Mouse (Mus musculus) stomach, embryonic 15.5 days (tissue): Measurements from ENCODE around the gene Phrf1. TPM values are rescaled to one million over a fixed set of nuclear protein-coding genes. Genes with fewer than 3 reads are reported as not detected.

Experiments used
- ATAC-seq: fragments of 200-750 bp; cut with Nextera tagmentation; 2 replicates; pipeline ENCODE4 v1.8.0; 2017; ENCODE audit warnings: low read depth, moderate number of reproducible peaks, moderate TSS enrichment; ENCODE audit not compliant: insufficient read depth, low FRiP score
- H3K27ac ChIP-seq: fragments of 300-500 bp; sonication (generic); 2 replicates; pipeline ENCODE4 v1.5.1; 2015; ENCODE audit warnings: mild to moderate bottlenecking, inconsistent platforms
- H3K27me3 ChIP-seq: fragments of 300-500 bp; sonication (generic); replicated peaks from 2 replicates; pipeline ENCODE4 v1.6.1; 2015; ENCODE audit warnings: inconsistent platforms
- H3K36me3 ChIP-seq: fragments of 300-500 bp; sonication (generic); 2 replicates; pipeline ENCODE4 v1.6.1; 2015; ENCODE audit warnings: inconsistent platforms
- H3K4me1 ChIP-seq: fragments of 300-500 bp; sonication (generic); 2 replicates; pipeline ENCODE4 v1.6.1; 2015; ENCODE audit warnings: inconsistent platforms
- H3K4me2 ChIP-seq: fragments of 300-500 bp; sonication (generic); 2 replicates; pipeline ENCODE4 v1.6.1; 2015; ENCODE audit warnings: mild to moderate bottlenecking, inconsistent platforms
- H3K4me3 ChIP-seq: fragments of 300-500 bp; sonication (generic); replicated peaks from 2 replicates; pipeline ENCODE4 v1.5.1; 2015; ENCODE audit warnings: inconsistent platforms
- H3K9ac ChIP-seq: fragments of 300-500 bp; sonication (generic); 2 replicates; pipeline ENCODE4 v1.6.1; 2015; ENCODE audit warnings: inconsistent platforms
- H3K9me3 ChIP-seq: fragments of 300-500 bp; sonication (generic); 2 replicates; pipeline ENCODE4 v1.6.1; 2016; ENCODE audit warnings: inconsistent platforms
- WGBS: fragments of 180-500 bp; shearing (Covaris S2); methylation state at CpG from one replicate; pipeline ENCODE4 v1.1.7; 2015; 5-methylcytosine and 5-hydroxymethylcytosine counted together
- polyA plus RNA-seq: library from polyadenylated mRNA; unstranded; fragments of >200 nt; fragmentation: Nextera tagmentation; extraction: Ambion mirVana; gene quantifications from 2 replicates; pipeline ENCODE4 v1.2.1, GENCODE M21; 2015

Gene Phrf1
- polyA plus RNA-seq, 1 experiment from 2014 or later = 58.8 TPM

- Histone ChIP-seq H3K4me3 (no peak overlapping the region; the same call in 1 of the 2 replicates), H3K9me3 (no peaks in the 10 kb centered on the region)
- WGBS = 84% methylated on average over 2 of the region's 2 CpGs
Measured at GRCm38 (mm10) chr7:141195754-141196153, 32.8 kb upstream of the Phrf1 start.

GRCm38 (mm10) chr7:141196619-141197282 lies 31.8 kb upstream of the Phrf1 start:
- 87% methylated on average over 8 of the region's 8 CpGs for WGBS
- no peak overlapping the region for H3K27ac ChIP-seq

More at GRCm38 (mm10) chr7:141195754-141196153, 32.8 kb upstream of the Phrf1 start:
- Histone ChIP-seq H3K27me3 (no peaks in the 10 kb centered on the region), H3K4me1 (peaks cover 25% of the 10 kb centered on the region), H3K9ac (no peak overlapping the region), H3K4me2 (no peak overlapping the region), H3K36me3 (peaks cover 15% of the 10 kb centered on the region), H3K27ac (no peak overlapping the region)
- ATAC-seq = no peak

GRCm38 (mm10) chr7:141198121-141198520 lies 30.5 kb upstream of the Phrf1 start:
- Histone ChIP-seq H3K4me2 (no peak overlapping the region), H3K36me3 (no peaks in the 10 kb centered on the region), H3K9ac (no peak overlapping the region), H3K4me1 (peaks cover 11% of the 10 kb centered on the region), H3K4me3 (no peak overlapping the region), H3K27me3 (no peaks in the 10 kb centered on the region), H3K27ac (no peak overlapping the region), H3K9me3 (no peaks in the 10 kb centered on the region)
- ATAC-seq = no peak
- WGBS = 92% methylated on average over 4 of the region's 4 CpGs

More at GRCm38 (mm10) chr7:141196619-141197282, 31.8 kb upstream of the Phrf1 start:
- Histone ChIP-seq H3K27me3 (no peaks in the 10 kb centered on the region), H3K36me3 (0 out of 2 replicates have a peak, but pooled peaks cover 5% of the 10 kb centered on the region), H3K9me3 (no peaks in the 10 kb centered on the region), H3K9ac (no peak overlapping the region), H3K4me2 (no peak overlapping the region), H3K4me3 (no peak overlapping the region), H3K4me1 (peaks cover 24% of the 10 kb centered on the region)
- no peak for ATAC-seq

- H3K4me3 ChIP-seq = no peak overlapping the region
- no peaks in the 10 kb centered on the region for H3K9me3 ChIP-seq
- ATAC-seq = no peak
- no peaks in the 10 kb centered on the region for H3K4me1 ChIP-seq
- H3K4me2 ChIP-seq = no peak overlapping the region
- 85% methylated on average over 3 of the region's 3 CpGs for WGBS
- no peak overlapping the region for H3K27ac ChIP-seq
- no peaks in the 10 kb centered on the region for H3K36me3 ChIP-seq
- no peaks in the 10 kb centered on the region for H3K27me3 ChIP-seq
- H3K9ac ChIP-seq = no peak overlapping the region
Measured at GRCm38 (mm10) chr7:141204546-141204945, 24.0 kb upstream of the Phrf1 start.

GRCm38 (mm10) chr7:141205504-141205903 lies 23.1 kb upstream of the Phrf1 start:
- Histone ChIP-seq H3K4me2 (no peak overlapping the region), H3K36me3 (no peaks in the 10 kb centered on the region), H3K27ac (no peak overlapping the region), H3K27me3 (no peaks in the 10 kb centered on the region), H3K4me1 (no peaks in the 10 kb centered on the region; the same call in 1 of the 2 replicates), H3K9ac (no peak overlapping the region), H3K9me3 (no peaks in the 10 kb centered on the region), H3K4me3 (no peak overlapping the region)
- 93% methylated on average over 5 of the region's 5 CpGs for WGBS
- no peak for ATAC-seq

- Histone ChIP-seq H3K9ac (no peak overlapping the region), H3K27ac (no peak overlapping the region), H3K4me3 (no peak overlapping the region), H3K4me1 (no peaks in the 10 kb centered on the region; the same call in 1 of the 2 replicates), H3K4me2 (no peak overlapping the region), H3K36me3 (no peaks in the 10 kb centered on the region), H3K9me3 (no peaks in the 10 kb centered on the region), H3K27me3 (no peaks in the 10 kb centered on the region)
- WGBS = 89% methylated on average over 18 of the region's 18 CpGs
- no peak for ATAC-seq
Measured at GRCm38 (mm10) chr7:141206182-141206937, 22.2 kb upstream of the Phrf1 start.

- H3K36me3 ChIP-seq = no peaks in the 10 kb centered on the region
- no peak overlapping the region for H3K27ac ChIP-seq
- peaks cover 5% of the 10 kb centered on the region; the same call in 1 of the 2 replicates for H3K4me1 ChIP-seq
- H3K9me3 ChIP-seq = no peaks in the 10 kb centered on the region
- no peak overlapping the region for H3K9ac ChIP-seq
- WGBS = 66% methylated on average over 3 of the region's 3 CpGs
- H3K27me3 ChIP-seq = no peaks in the 10 kb centered on the region
- no peak overlapping the region for H3K4me2 ChIP-seq
- H3K4me3 ChIP-seq = no peak overlapping the region
- ATAC-seq = peak; percentile 74; the same call in 1 of the 2 replicates
Measured at GRCm38 (mm10) chr7:141209526-141209925, 19.1 kb upstream of the Phrf1 start.

- Histone ChIP-seq H3K9ac (no peak overlapping the region), H3K36me3 (no peaks in the 10 kb centered on the region), H3K4me2 (no peak overlapping the region), H3K27me3 (no peaks in the 10 kb centered on the region), H3K27ac (no peak overlapping the region), H3K4me3 (no peak overlapping the region), H3K4me1 (peaks cover 9% of the 10 kb centered on the region), H3K9me3 (no peaks in the 10 kb centered on the region)
- 66% methylated on average over 12 of the region's 12 CpGs for WGBS
- no peak for ATAC-seq
Measured at GRCm38 (mm10) chr7:141210137-141210536, 18.4 kb upstream of the Phrf1 start.

- Histone ChIP-seq H3K4me2 (no peak overlapping the region), H3K36me3 (no peaks in the 10 kb centered on the region), H3K27ac (no peak overlapping the region), H3K9ac (no peak overlapping the region), H3K9me3 (no peaks in the 10 kb centered on the region), H3K4me1 (peaks cover 10% of the 10 kb centered on the region), H3K4me3 (no peak overlapping the region), H3K27me3 (no peaks in the 10 kb centered on the region)
- ATAC-seq = no peak
- 83% methylated on average over 14 of the region's 14 CpGs for WGBS
Measured at GRCm38 (mm10) chr7:141210606-141211131, 17.9 kb upstream of the Phrf1 start.

- Histone ChIP-seq H3K4me3 (no peak overlapping the region), H3K36me3 (no peaks in the 10 kb centered on the region), H3K27ac (peak overlapping the region; percentile 65), H3K4me2 (no peak overlapping the region), H3K9me3 (no peaks in the 10 kb centered on the region), H3K27me3 (no peaks in the 10 kb centered on the region), H3K9ac (no peak overlapping the region), H3K4me1 (peaks cover 35% of the 10 kb centered on the region)
- 72% methylated on average over 3 of the region's 3 CpGs for WGBS
- no peak for ATAC-seq
Measured at GRCm38 (mm10) chr7:141213133-141213532, 15.5 kb upstream of the Phrf1 start.

GRCm38 (mm10) chr7:141213605-141214235 lies 14.9 kb upstream of the Phrf1 start, which contains the start of gene Lmntd2:
Gene Lmntd2 (minus strand): TSS chr7:141214080.
- Histone ChIP-seq H3K4me1 (peaks cover 40% of the 10 kb centered on the region), H3K9ac (peak within 1 kb of the TSS; percentile 20; the same call in 1 of the 2 replicates), H3K9me3 (no peaks in the 10 kb centered on the region), H3K36me3 (no peaks in the 10 kb centered on the region), H3K4me3 (peak within 1 kb of the TSS; percentile 71), H3K27me3 (no peaks in the 10 kb centered on the region), H3K27ac (peak within 1 kb of the TSS; percentile 97), H3K4me2 (peak within 1 kb of the TSS; percentile 96)
- 89% methylated on average over 11 of the region's 11 CpGs for WGBS
- no peak for ATAC-seq
